In genomic region chr9:77607840-77608239, GRCm38 (mm10) we compare ENCODE assay signal across 8 mouse cellular contexts. TPM values are rescaled to one million over a fixed set of nuclear protein-coding genes. Genes with fewer than 3 reads are reported as not detected.
DNase-seq lines count a peak whose midpoint lies in the region; ATAC-seq and TF ChIP-seq lines count a peak whose summit lies in the region.
"Had no signal": no experiment of that assay in that cellular context is flagged by ENCODE, and none has a peak within 500 bp of the region (broad histone marks: within the 10 kb centered on the region; RNA-seq: fewer than 3 reads in every experiment).

No protein-coding gene starts in this region.

- 36% methylated on average over 5 of the region's 7 CpGs for WGBS in neural tube, embryonic 11.5 days

- H3K4me1 ChIP-seq in neural tube, embryonic 11.5 days (ENCODE audit: control insufficient read depth, insufficient read depth, low read length), result no peaks in the 10 kb centered on the region

- no peaks in the 10 kb centered on the region for H3K36me3 ChIP-seq in neural tube, embryonic 11.5 days (ENCODE audit: control insufficient read depth, insufficient read depth, low read length)
- H3K36me3 ChIP-seq: heart, embryonic 13.5 days had no signal

- no peaks in the 10 kb centered on the region for H3K27me3 ChIP-seq in neural tube, embryonic 11.5 days (ENCODE audit: control insufficient read depth, insufficient read depth, low read length)
- H3K27me3 ChIP-seq: heart, embryonic 13.5 days had no signal

- no peaks in the 10 kb centered on the region for H3K9me3 ChIP-seq in neural tube, embryonic 11.5 days (ENCODE audit: control insufficient read depth, low read length)
- H3K9me3 ChIP-seq: heart, embryonic 13.5 days had no signal

- H3K27ac ChIP-seq in left cerebral cortex, adult 2 months, result no peak overlapping the region
- no peak overlapping the region for H3K27ac ChIP-seq in neural tube, embryonic 11.5 days (ENCODE audit: low read depth, low read length)
- H3K27ac ChIP-seq: heart, embryonic 13.5 days had no signal

- H3K4me2 ChIP-seq in neural tube, embryonic 11.5 days (ENCODE audit: low read depth), result no peak overlapping the region
- H3K4me2 ChIP-seq: heart, embryonic 13.5 days had no signal

- ATAC-seq in granulocyte monocyte progenitor cell, adult 5-6 weeks (replicated peaks; ENCODE audit: poor library complexity, severe bottlenecking), result peak; percentile 78
- ATAC-seq in neural tube, embryonic 11.5 days (ENCODE audit: insufficient read depth, low FRiP score, low TSS enrichment), result no peak

- TF ChIP-seq CTCF in left cerebral cortex, adult 2 months (IDR thresholded peaks at IDR 0.05), result peak; percentile 56

- intact Hi-C loops in left cerebral cortex, adult 2 months (cut with DNase I), result no loop called here
- intact Hi-C loops in left cerebral cortex, postnatal 25 days (cut with DNase I), result no loop called here

- DNase-seq in left cerebral cortex, adult 2 months (ENCODE audit: extremely low spot score in 1 of 2, low spot score in 2 of 2), result no peak
- no peak for DNase-seq in left cerebral cortex, postnatal 25 days (ENCODE audit: low spot score in 2 of 2)
- peak; percentile 63 for DNase-seq in ES-CJ7 (ENCODE audit: low read depth, low spot score)
- peak; percentile 74 for DNase-seq in adrenal gland, postnatal 14 days
- peak; percentile 48 for DNase-seq in neural tube, embryonic 11.5 days (ENCODE audit: low spot score)
- DNase-seq in ovary, adult 18-20 months (ENCODE audit: low spot score), result no peak

- H3K4me3 ChIP-seq in left cerebral cortex, adult 2 months, result no peak overlapping the region
- H3K4me3 ChIP-seq in neural tube, embryonic 11.5 days (ENCODE audit: low read depth, low read length), result no peak overlapping the region
- H3K4me3 ChIP-seq: heart, embryonic 13.5 days had no signal

- H3K9ac ChIP-seq in neural tube, embryonic 11.5 days (ENCODE audit: low read length), result no peak overlapping the region
- H3K9ac ChIP-seq: heart, embryonic 13.5 days had no signal

RNA-seq across cellular contexts. Expression of gene Klhl31, which starts 28.5 kb away (rescaled TPM):
- total RNA-seq in left cerebral cortex, adult 2 months (2021), result under 1 TPM in 1 of 2 experiments, not detected in 1; 0.07 TPM
- total RNA-seq in left cerebral cortex, postnatal 25 days (2021), result under 1 TPM; 0.07 TPM
- total RNA-seq in adrenal gland, postnatal 14 days (2021), result 0.04 TPM in 1 of 2 replicates, not detected in the other
- total RNA-seq in granulocyte monocyte progenitor cell, adult 5-6 weeks (2014; fragmentation: Nextera tagmentation), result not detected in 2 replicates
- not detected in 2 replicates for total RNA-seq in granulocyte monocyte progenitor cell, adult 5-6 weeks (2017)
- 3.5 and 4.0 TPM in 2 replicates for polyA plus RNA-seq in neural tube, embryonic 11.5 days (2014; fragmentation: Nextera tagmentation; extraction: Ambion mirVana)

Comparison
In these comparisons a context has a peak if more than half of its experiments do, and no peak if none do; other contexts are left out.
1. DNase-seq: peak in ES-CJ7 (single experiment), adrenal gland, postnatal 14 days (single experiment) and neural tube, embryonic 11.5 days (single experiment); none in left cerebral cortex, adult 2 months (0 of 2), left cerebral cortex, postnatal 25 days (0 of 2) and ovary, adult 18-20 months (single experiment).